Mouse (Mus musculus): ENCODE results near the gene Ninj2. TPM values are rescaled to one million over a fixed set of nuclear protein-coding genes. Genes with fewer than 3 reads are reported as not detected.
A peak's percentile ranks its signal among the peaks of the same experiment; 100 is the strongest.

Ninj2 gene
- polyA plus RNA-seq, 1 experiment from 2014 or later = not detected

DNA sequence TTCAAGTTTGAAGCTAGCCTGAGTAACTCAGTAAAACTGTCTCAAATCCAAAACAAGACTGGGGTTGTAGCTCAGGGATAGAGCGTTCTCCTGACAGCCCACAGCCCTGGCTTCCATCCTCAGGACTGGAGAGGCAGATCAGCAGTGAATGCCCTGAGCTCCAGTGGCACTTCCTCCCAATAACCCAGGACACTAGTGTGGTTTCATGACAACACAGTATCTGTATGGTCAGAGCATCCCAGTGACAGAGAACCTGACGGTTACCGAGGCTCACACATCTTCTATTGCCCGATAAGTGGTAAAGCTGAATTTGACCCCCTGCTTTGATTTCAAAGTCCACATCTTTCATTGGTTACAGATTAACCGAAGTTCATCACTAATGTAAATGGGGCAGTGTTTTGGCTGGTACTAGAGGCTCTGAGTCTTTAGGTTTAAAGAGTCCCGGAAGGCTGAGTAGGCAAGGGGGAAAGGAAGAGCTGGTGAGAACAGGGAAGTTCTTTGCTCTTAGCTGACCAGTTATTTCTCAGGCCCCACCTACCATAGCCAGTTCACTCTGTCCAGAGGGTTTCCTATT is 81.0 kb downstream of the Ninj2 start:
- no peaks in the 10 kb centered on the region for H3K4me1 ChIP-seq
- H3K27me3 ChIP-seq (replicated peaks) = no peaks in the 10 kb centered on the region
- H3K27ac ChIP-seq = no peak overlapping the region
- WGBS = 79% methylated on average over 6 of the region's 6 CpGs
- ATAC-seq (ENCODE audit: low FRiP score, low read depth) = no peak
- no peak overlapping the region for H3K9ac ChIP-seq
- H3K4me3 ChIP-seq = no peak overlapping the region
- no peaks in the 10 kb centered on the region for H3K9me3 ChIP-seq
- no peaks in the 10 kb centered on the region for H3K36me3 ChIP-seq
- no peak overlapping the region for H3K4me2 ChIP-seq (replicated peaks)

DNA sequence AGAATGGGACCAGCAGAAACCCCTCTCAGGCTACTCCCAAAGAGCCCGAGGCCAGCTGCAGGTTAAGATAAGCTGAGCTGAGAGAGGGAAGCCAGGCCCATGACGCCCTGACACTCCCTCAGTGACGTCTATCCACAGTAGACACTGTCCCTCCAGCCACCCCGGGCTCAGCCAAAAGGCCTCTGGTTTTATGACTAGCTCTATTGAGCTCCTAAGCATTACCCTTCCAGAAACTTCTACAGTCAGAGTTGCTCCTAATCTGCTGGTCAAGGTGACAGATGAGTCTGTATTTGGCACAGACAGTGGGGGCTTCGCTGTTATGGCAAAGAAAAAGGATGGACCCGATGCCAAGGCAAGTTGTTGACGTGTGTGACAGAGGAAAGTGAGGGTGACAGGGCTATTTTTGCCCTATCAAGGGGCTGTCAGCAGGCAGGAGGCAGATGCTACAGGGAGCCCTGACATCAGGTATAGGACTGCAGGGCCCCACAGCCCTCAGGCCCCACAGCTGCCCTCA is 81.5 kb downstream of the Ninj2 start:
- Histone ChIP-seq H3K9ac (no peak overlapping the region), H3K9me3 (no peaks in the 10 kb centered on the region), H3K27ac (no peak overlapping the region), H3K36me3 (no peaks in the 10 kb centered on the region), H3K27me3 (replicated peaks) (no peaks in the 10 kb centered on the region), H3K4me1 (no peaks in the 10 kb centered on the region), H3K4me2 (replicated peaks) (no peak overlapping the region), H3K4me3 (no peak overlapping the region)
- WGBS = 62% methylated on average over 7 of the region's 7 CpGs
- no peak for ATAC-seq (ENCODE audit: low FRiP score, low read depth)

DNA sequence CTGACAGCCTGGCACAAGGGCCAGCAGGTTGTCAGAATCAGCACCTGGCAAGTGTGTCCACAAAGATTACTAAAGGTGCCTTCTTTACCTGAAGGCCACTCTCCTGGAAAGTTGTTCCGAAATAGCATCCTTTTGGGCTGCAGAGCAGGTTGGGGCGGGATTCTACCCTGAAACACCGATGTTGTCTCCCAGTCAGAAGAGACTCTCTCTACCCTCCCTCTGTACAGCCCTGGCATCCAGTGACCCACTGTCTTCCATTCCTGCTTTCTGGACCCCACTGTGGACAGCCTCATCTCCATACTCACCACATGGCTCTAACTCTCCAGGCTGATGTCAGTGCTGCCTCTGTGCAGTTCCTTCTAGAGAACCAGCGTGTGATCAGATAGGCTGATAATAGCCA is 82.5 kb downstream of the Ninj2 start:
- 88% methylated on average over 4 of the region's 4 CpGs for WGBS
- Histone ChIP-seq H3K27ac (no peak overlapping the region), H3K9ac (no peak overlapping the region), H3K4me3 (no peak overlapping the region), H3K4me1 (no peaks in the 10 kb centered on the region), H3K36me3 (no peaks in the 10 kb centered on the region), H3K4me2 (replicated peaks) (no peak overlapping the region), H3K27me3 (replicated peaks) (no peaks in the 10 kb centered on the region), H3K9me3 (no peaks in the 10 kb centered on the region)
- no peak for ATAC-seq (ENCODE audit: low FRiP score, low read depth)

DNA sequence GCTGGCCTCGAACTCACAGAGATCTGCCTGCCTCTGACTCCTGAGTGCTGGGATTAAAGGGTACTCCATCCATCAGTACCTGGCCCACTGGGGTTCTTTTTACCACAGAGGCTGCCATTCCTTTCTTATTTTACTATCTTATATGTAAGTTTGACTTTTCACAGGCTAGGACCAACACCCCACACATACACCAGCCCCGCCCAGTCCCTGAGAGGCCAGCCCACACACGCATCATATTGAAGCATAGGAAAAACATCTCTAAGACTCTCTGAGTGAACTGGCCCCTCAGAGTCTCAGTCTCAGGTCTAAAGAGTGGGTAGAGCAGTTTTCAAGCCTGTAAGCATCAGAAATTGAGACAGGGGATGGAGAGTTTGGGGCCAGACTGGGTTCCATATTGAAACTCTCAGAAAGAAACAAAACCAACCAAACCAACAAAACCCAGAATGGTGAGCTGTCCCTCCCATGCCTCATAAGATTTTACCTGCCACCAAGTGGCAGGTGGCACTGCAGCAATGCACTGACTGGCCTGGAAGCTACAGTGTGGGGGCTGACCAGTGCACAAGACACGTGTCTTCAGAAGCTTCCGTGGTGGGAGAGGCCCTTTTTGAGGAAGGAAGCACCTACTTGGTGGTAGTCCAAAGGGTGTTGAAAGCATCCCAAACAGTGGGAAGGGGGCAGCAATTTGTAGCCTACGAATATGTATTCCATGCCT is 86.0 kb downstream of the Ninj2 start:
- ATAC-seq (ENCODE audit: low FRiP score, low read depth) = no peak
- Histone ChIP-seq H3K9me3 (no peaks in the 10 kb centered on the region), H3K27me3 (replicated peaks) (no peaks in the 10 kb centered on the region), H3K4me2 (replicated peaks) (no peak overlapping the region), H3K27ac (no peak overlapping the region), H3K36me3 (no peaks in the 10 kb centered on the region), H3K4me3 (no peak overlapping the region), H3K4me1 (no peaks in the 10 kb centered on the region), H3K9ac (no peak overlapping the region)
- 91% methylated on average over 6 of the region's 6 CpGs for WGBS

DNA sequence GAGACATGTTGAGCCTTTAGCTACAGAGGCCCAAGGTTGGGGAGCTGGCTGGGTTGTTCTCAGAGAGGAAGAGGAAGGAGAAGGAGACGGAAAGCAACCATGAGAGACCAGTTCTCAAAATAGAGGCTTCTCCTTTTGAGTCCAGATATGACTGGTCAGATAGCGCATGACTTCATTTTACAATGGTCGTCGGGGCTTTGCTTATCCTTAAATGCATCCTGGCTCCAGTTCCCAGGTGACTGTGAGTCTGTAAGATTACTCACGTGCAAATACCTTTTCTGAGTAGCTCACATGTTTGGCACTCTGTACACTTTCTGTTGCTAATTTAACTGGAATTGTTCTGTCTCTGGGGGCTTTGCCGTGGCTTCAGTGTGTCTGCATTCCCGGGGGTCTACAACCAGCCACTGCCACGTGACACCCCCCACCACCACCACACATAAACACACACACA is 86.6 kb downstream of the Ninj2 start:
- Histone ChIP-seq H3K36me3 (no peaks in the 10 kb centered on the region), H3K27me3 (replicated peaks) (no peaks in the 10 kb centered on the region), H3K4me1 (no peaks in the 10 kb centered on the region), H3K4me3 (no peak overlapping the region), H3K9me3 (no peaks in the 10 kb centered on the region), H3K27ac (no peak overlapping the region), H3K9ac (no peak overlapping the region), H3K4me2 (replicated peaks) (no peak overlapping the region)
- WGBS = 88% methylated on average over 8 of the region's 8 CpGs
- no peak for ATAC-seq (ENCODE audit: low FRiP score, low read depth)

DNA sequence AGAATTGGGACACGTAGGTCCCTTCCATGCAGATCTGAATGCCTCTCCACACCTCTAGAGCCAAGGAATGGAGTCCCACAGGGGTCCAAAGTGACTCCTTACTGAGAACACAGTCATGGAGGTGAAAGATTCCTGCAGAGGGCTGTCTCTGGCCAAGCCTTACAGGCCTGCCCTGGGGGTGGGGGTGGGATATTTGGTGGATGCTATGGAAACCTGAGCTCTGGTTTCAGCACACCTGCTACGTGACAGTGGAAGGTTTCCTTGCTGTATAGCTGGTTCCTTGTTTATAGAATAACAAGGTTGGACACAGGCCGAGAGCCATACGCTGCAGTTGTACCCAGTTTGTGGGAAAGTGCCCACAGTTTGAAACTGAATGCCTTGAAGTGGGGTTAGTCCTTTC is 87.3 kb downstream of the Ninj2 start:
- 80% methylated on average over 4 of the region's 4 CpGs for WGBS
- H3K27ac ChIP-seq = no peak overlapping the region
- H3K36me3 ChIP-seq = no peaks in the 10 kb centered on the region
- no peaks in the 10 kb centered on the region for H3K27me3 ChIP-seq (replicated peaks)
- no peak for ATAC-seq (ENCODE audit: low FRiP score, low read depth)
- H3K9me3 ChIP-seq = no peaks in the 10 kb centered on the region
- H3K4me1 ChIP-seq = no peaks in the 10 kb centered on the region
- H3K4me2 ChIP-seq (replicated peaks) = no peak overlapping the region
- no peak overlapping the region for H3K4me3 ChIP-seq
- no peak overlapping the region for H3K9ac ChIP-seq

DNA sequence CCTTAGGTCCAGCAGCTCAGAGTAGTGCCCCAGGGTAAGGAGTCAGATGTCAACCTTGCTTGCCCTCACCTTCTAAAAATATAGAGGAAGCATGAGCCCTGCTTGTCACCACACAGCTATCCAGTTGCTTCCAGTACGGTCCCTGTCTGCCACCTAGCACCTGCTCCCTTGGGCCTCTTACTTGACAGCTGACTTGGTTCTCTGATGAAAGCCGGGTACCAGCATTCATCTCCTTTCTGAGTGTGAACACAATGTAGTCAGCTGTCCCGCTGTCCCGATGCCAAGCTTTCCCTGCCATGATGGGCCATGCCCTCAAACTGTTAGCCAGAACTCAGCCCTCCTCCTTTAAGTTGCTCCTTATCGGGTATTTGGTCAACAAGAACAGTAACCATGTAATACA is 89.0 kb downstream of the Ninj2 start:
- Histone ChIP-seq H3K9ac (no peak overlapping the region), H3K4me1 (no peaks in the 10 kb centered on the region), H3K27me3 (replicated peaks) (no peaks in the 10 kb centered on the region), H3K9me3 (no peaks in the 10 kb centered on the region), H3K4me3 (no peak overlapping the region), H3K27ac (no peak overlapping the region), H3K36me3 (no peaks in the 10 kb centered on the region), H3K4me2 (replicated peaks) (no peak overlapping the region)
- 86% methylated on average over 5 of the region's 5 CpGs for WGBS
- ATAC-seq (ENCODE audit: low FRiP score, low read depth) = no peak

DNA sequence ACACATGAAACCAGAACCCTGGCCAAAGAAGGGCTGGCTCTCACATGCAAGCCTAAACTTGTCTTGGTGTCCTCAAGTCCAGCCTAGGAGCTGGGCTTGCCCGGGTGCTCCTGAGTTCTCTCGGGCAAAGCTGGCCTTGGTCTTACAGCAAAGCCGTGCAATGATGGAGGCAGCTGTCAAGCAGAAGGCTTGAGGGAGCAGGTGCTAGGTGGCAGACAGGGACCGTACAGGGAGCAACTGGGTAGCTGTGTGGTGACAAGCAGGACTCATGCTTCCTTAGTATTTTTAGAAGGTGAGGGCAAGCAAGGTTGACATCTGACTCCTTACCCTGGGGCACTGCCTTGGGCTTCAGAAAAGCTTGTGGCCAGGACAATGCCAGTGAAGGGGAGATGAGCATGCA is 90.6 kb downstream of the Ninj2 start:
- H3K9ac ChIP-seq = no peak overlapping the region
- no peak overlapping the region for H3K4me3 ChIP-seq
- no peak overlapping the region for H3K27ac ChIP-seq
- no peak for ATAC-seq (ENCODE audit: low FRiP score, low read depth)
- peaks cover 13% of the 10 kb centered on the region; the same call in 1 of the 2 replicates for H3K4me1 ChIP-seq
- 96% methylated on average over 4 of the region's 4 CpGs for WGBS
- H3K27me3 ChIP-seq (replicated peaks) = no peaks in the 10 kb centered on the region
- no peaks in the 10 kb centered on the region for H3K36me3 ChIP-seq
- no peaks in the 10 kb centered on the region for H3K9me3 ChIP-seq
- no peak overlapping the region for H3K4me2 ChIP-seq (replicated peaks)

DNA sequence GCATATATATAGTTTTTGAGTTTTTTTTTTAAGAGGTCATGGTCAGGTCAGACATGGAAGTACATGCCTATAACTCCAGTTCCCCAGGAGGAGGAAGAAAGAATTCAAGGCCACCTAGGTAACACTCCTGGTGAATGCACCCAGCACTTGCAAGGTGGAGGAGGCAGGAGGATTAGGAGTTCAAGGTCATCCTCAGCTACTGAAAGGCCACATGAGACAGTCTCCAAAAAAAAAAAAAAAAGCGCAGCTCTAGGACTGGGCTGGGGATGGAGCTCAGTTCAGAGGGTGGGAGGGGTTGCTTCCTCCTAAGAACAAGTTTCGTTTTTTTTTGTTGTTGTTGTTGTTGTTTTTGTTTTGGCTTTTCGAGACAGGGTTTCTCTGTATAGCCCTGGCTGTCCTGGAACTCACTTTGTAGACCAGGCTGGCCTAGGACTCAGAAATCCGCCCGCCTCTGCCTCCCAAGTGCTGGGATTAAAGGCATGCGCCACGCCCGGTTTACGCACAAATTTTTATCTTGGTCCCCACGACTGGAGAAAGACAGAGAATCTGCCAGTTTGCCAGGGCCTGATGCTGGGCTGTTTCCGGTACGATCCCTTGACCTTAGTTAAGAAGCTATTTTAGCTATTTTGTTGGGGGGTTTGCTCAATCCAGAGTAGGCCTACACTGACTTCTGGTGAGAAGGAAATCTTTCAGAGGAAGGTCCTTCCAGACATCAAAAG is 92.0 kb downstream of the Ninj2 start:
- H3K9me3 ChIP-seq = no peaks in the 10 kb centered on the region
- WGBS = 90% methylated on average over 12 of the region's 12 CpGs

DNA sequence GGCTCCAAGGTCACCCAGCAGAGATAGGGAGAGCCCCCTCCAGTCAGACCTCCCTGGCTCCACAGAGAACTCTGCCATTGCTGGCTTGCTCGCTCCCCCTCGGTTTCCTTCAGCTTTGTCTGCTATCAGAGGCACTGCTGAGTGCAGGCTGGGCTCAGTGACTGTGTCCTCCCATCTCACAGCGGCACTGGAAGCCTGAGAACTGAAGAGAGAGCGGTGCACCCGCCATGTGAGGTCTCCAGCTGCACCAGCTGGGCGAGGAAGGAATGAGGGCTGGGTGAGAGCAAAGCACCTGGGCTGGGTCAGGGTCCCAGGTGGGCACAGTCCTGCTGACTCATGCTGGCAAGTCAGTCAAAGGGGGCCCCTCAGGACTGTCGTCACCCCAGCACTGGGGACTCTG is 92.6 kb downstream of the Ninj2 start:
- ATAC-seq (ENCODE audit: low FRiP score, low read depth) = no peak

More for the DNA sequence above, 92.0 kb downstream of the Ninj2 start:
- H3K36me3 ChIP-seq = no peaks in the 10 kb centered on the region
- H3K4me1 ChIP-seq = peaks cover 13% of the 10 kb centered on the region; the same call in 1 of the 2 replicates
- H3K4me2 ChIP-seq (replicated peaks) = no peak overlapping the region
- H3K27ac ChIP-seq = no peak overlapping the region
- ATAC-seq (ENCODE audit: low FRiP score, low read depth) = no peak
- no peak overlapping the region for H3K4me3 ChIP-seq
- H3K9ac ChIP-seq = no peak overlapping the region
- no peaks in the 10 kb centered on the region for H3K27me3 ChIP-seq (replicated peaks)

DNA sequence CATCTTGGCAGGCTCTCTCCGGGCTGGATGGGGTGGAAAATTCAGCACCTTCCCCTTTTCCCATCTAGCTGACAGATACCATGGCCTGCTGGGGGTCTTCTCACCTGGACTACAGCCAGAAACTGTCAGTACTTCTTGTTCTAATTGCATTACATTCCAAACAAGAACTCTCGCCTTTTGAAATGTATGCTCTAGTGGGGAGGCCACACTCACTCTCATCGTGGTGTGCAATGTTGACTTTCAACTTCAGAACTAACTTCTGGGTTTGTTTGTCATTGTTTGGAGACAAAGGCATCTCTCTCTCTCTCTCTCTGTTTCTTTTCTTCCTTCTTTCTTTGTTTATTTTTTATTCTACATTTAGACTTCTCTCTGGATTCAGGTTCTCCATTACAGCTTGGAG is 93.4 kb downstream of the Ninj2 start:
- WGBS = 75% methylated on average over 3 of the region's 3 CpGs
- no peak overlapping the region for H3K27ac ChIP-seq
- no peaks in the 10 kb centered on the region for H3K9me3 ChIP-seq
- H3K9ac ChIP-seq = no peak overlapping the region
- H3K27me3 ChIP-seq (replicated peaks) = no peaks in the 10 kb centered on the region
- no peak overlapping the region for H3K4me3 ChIP-seq
- H3K4me2 ChIP-seq (replicated peaks) = no peak overlapping the region
- no peaks in the 10 kb centered on the region for H3K36me3 ChIP-seq
- peaks cover 13% of the 10 kb centered on the region; the same call in 1 of the 2 replicates for H3K4me1 ChIP-seq
- no peak for ATAC-seq (ENCODE audit: low FRiP score, low read depth)

More for the DNA sequence above, 92.6 kb downstream of the Ninj2 start:
- Histone ChIP-seq H3K9ac (no peak overlapping the region), H3K9me3 (no peaks in the 10 kb centered on the region), H3K4me2 (replicated peaks) (no peak overlapping the region), H3K36me3 (no peaks in the 10 kb centered on the region), H3K27me3 (replicated peaks) (no peaks in the 10 kb centered on the region), H3K27ac (no peak overlapping the region), H3K4me3 (no peak overlapping the region), H3K4me1 (peaks cover 13% of the 10 kb centered on the region; the same call in 1 of the 2 replicates)
- 56% methylated on average over 7 of the region's 7 CpGs for WGBS

DNA sequence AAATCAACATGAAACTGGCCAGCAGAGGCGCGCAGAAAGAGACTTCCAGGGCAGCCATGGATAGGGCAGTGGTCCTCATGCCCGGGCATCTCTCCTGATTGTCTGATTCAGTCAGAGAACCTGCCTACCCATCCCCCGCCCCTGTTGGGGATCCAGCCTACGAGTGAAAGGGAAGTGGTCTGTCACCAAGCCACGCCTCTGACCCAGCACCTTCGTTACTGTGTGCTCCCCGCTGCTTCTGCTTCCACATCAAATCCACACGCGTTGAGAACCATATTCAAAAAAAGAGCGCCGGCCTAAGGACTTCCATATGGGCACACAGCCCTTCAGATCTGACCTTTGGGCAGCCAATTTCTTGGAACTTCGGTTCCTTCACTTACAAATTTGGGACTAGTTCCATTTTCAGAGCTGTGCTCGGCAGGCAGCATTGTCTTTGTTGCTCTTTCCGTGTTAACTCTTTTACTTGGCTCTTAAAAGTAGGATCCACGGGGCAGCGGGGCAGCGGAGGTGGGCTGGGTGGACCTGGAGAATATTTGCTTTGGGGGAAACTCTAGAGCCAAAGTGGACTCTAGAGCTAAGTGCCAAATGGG is 94.5 kb downstream of the Ninj2 start:
- H3K36me3 ChIP-seq = no peaks in the 10 kb centered on the region
- no peaks in the 10 kb centered on the region for H3K27me3 ChIP-seq (replicated peaks)
- H3K9me3 ChIP-seq = no peaks in the 10 kb centered on the region
- peaks cover 20% of the 10 kb centered on the region; the same call in 1 of the 2 replicates for H3K4me1 ChIP-seq
- no peak overlapping the region for H3K4me3 ChIP-seq
- H3K4me2 ChIP-seq (replicated peaks) = peak overlapping the region; percentile 50
- 0 out of 2 replicates have a peak, but pooled peaks have one; percentile 34 for ATAC-seq (ENCODE audit: low FRiP score, low read depth)
- H3K27ac ChIP-seq = no peak overlapping the region
- no peak overlapping the region for H3K9ac ChIP-seq
- WGBS = 16% methylated on average over 18 of the region's 18 CpGs

Measured in neural tube, embryonic 12.5 days (tissue).